Mouse (Mus musculus) limb, embryonic 14.5 days (tissue): ENCODE measurements at regions not wholly inside any gene's neighbourhood (a gene's known extent, or its start where the extent isn't known, plus 50 kb on each side); places are given as distances from the start of the nearest gene placed in this dataset.

Experiments used
- ATAC-seq: fragments of 200-750 bp; cut with Nextera tagmentation; 2 replicates; pipeline ENCODE4 v1.8.0; 2017; ENCODE audit warnings: low read depth, moderate number of reproducible peaks, moderate TSS enrichment; ENCODE audit not compliant: low FRiP score
- DNase-seq: peaks from one replicate; pipeline ENCODE4 v3.0.0-alpha.2; 2015; ENCODE audit warnings: low spot score
- H3K27ac ChIP-seq: fragments of 300-500 bp; sonication (generic); replicated peaks from 2 replicates; pipeline ENCODE4 v1.5.1; 2014; ENCODE audit warnings: low read depth, mild to moderate bottlenecking, low read length, moderate library complexity, mixed read lengths
- H3K27me3 ChIP-seq: fragments of 300-500 bp; sonication (generic); 2 replicates; pipeline ENCODE4 v1.6.1; 2014; ENCODE audit warnings: low read length, mixed read lengths; ENCODE audit not compliant: control insufficient read depth, insufficient read depth
- H3K36me3 ChIP-seq: fragments of 300-500 bp; sonication (generic); 2 replicates; pipeline ENCODE4 v1.6.1; 2014; ENCODE audit warnings: mild to moderate bottlenecking, low read length, moderate library complexity, mixed read lengths; ENCODE audit not compliant: control insufficient read depth, insufficient read depth
- H3K4me1 ChIP-seq: fragments of 300-500 bp; sonication (generic); 2 replicates; pipeline ENCODE4 v1.6.1; 2014; ENCODE audit warnings: antibody characterized with exemption, low read length, mixed read lengths; ENCODE audit not compliant: control insufficient read depth, insufficient read depth
- H3K4me2 ChIP-seq: fragments of 300-500 bp; sonication (generic); replicated peaks from 2 replicates; pipeline ENCODE4 v1.6.1; 2014; ENCODE audit warnings: low read depth, mild to moderate bottlenecking, low read length, moderate library complexity; ENCODE audit not compliant: severe bottlenecking
- H3K4me3 ChIP-seq: fragments of 300-500 bp; sonication (generic); replicated peaks from 2 replicates; pipeline ENCODE4 v1.5.1; 2014; ENCODE audit warnings: low read length
- H3K9ac ChIP-seq: fragments of 300-500 bp; sonication (generic); 2 replicates; pipeline ENCODE4 v1.6.1; 2014; ENCODE audit warnings: mild to moderate bottlenecking, low read depth, low read length, moderate library complexity; ENCODE audit not compliant: severe bottlenecking
- H3K9me3 ChIP-seq: fragments of 300-500 bp; sonication (generic); 2 replicates; pipeline ENCODE4 v1.6.1; 2016; ENCODE audit warnings: low read length; ENCODE audit not compliant: control insufficient read depth
- POLR2A ChIP-seq: fragments of 200-500 bp; IDR thresholded peaks from 2 replicates; pipeline ENCODE4 v1.8.0; 2012; ENCODE audit warnings: inconsistent platforms, mild to moderate bottlenecking, moderate library complexity, borderline replicate concordance; ENCODE audit not compliant: insufficient read depth, insufficient read length; ENCODE audit errors: extremely low read depth
- WGBS: fragments of 180-500 bp; shearing (Covaris S2); extraction: QIAGEN DNeasy Blood & Tissue Kit; methylation state at CpG from one replicate; pipeline ENCODE4 v1.1.7; 2014; 5-methylcytosine and 5-hydroxymethylcytosine counted together

- H3K27me3 ChIP-seq = no peaks in the 10 kb centered on the region
- H3K4me1 ChIP-seq = 0 out of 2 replicates have a peak, but pooled peaks cover under 1% of the 10 kb centered on the region
- H3K36me3 ChIP-seq = no peaks in the 10 kb centered on the region
- ATAC-seq = no peak
- H3K4me3 ChIP-seq = no peak overlapping the region
- no peak overlapping the region for H3K4me2 ChIP-seq
- H3K27ac ChIP-seq = no peak overlapping the region
- H3K9me3 ChIP-seq = no peaks in the 10 kb centered on the region
- WGBS = 95% methylated on average over 6 of the region's 6 CpGs
- no peak for DNase-seq
- TF ChIP-seq POLR2A = no peak
- H3K9ac ChIP-seq = no peak overlapping the region
Observed at GRCm38 (mm10) chr3:149261764-149262163, 271.4 kb upstream of the Adgrl2 start.

- H3K9me3 ChIP-seq = no peaks in the 10 kb centered on the region
- no peaks in the 10 kb centered on the region for H3K36me3 ChIP-seq
- H3K4me2 ChIP-seq = no peak overlapping the region
- ATAC-seq = no peak
- 0 out of 2 replicates have a peak, but pooled peaks cover 6% of the 10 kb centered on the region for H3K4me1 ChIP-seq
- no peak overlapping the region for H3K9ac ChIP-seq
- no peak for TF ChIP-seq POLR2A
- 94% methylated on average over 6 of the region's 6 CpGs for WGBS
- no peak for DNase-seq
- H3K4me3 ChIP-seq = no peak overlapping the region
- no peaks in the 10 kb centered on the region for H3K27me3 ChIP-seq
- no peak overlapping the region for H3K27ac ChIP-seq
Observed at GRCm38 (mm10) chr3:149258826-149259225, 268.5 kb upstream of the Adgrl2 start.

- H3K27ac ChIP-seq = no peak overlapping the region
- TF ChIP-seq POLR2A = no peak
- H3K4me2 ChIP-seq = no peak overlapping the region
- H3K9me3 ChIP-seq = no peaks in the 10 kb centered on the region
- H3K4me1 ChIP-seq = 0 out of 2 replicates have a peak, but pooled peaks cover 6% of the 10 kb centered on the region
- no peak overlapping the region for H3K4me3 ChIP-seq
- H3K36me3 ChIP-seq = no peaks in the 10 kb centered on the region
- WGBS = 47% methylated on average over 9 of the region's 9 CpGs
- no peak overlapping the region for H3K9ac ChIP-seq
- ATAC-seq (no peak), DNase-seq (no peak)
- no peaks in the 10 kb centered on the region for H3K27me3 ChIP-seq
Observed at GRCm38 (mm10) chr3:149256891-149257290, 266.5 kb upstream of the Adgrl2 start.

GRCm38 (mm10) chr3:149253080-149253479, 262.7 kb upstream of the Adgrl2 start:
- DNase-seq (peak; percentile 52), ATAC-seq (0 out of 2 replicates have a peak, but pooled peaks have one; percentile 37)
- no peak overlapping the region for H3K4me3 ChIP-seq
- H3K9me3 ChIP-seq = no peaks in the 10 kb centered on the region
- H3K4me2 ChIP-seq = no peak overlapping the region
- H3K4me1 ChIP-seq = 0 out of 2 replicates have a peak, but pooled peaks cover 6% of the 10 kb centered on the region
- no peaks in the 10 kb centered on the region for H3K36me3 ChIP-seq
- TF ChIP-seq POLR2A = no peak
- WGBS = 64% methylated on average over 6 of the region's 6 CpGs
- no peaks in the 10 kb centered on the region for H3K27me3 ChIP-seq
- H3K27ac ChIP-seq = no peak overlapping the region
- no peak overlapping the region for H3K9ac ChIP-seq

- Histone ChIP-seq H3K9me3 (no peaks in the 10 kb centered on the region), H3K36me3 (no peaks in the 10 kb centered on the region), H3K27ac (no peak overlapping the region), H3K27me3 (no peaks in the 10 kb centered on the region), H3K4me1 (peaks cover 9% of the 10 kb centered on the region; the same call in 1 of the 2 replicates), H3K9ac (no peak overlapping the region), H3K4me2 (no peak overlapping the region), H3K4me3 (no peak overlapping the region)
- TF ChIP-seq POLR2A = no peak
- ATAC-seq (no peak), DNase-seq (no peak)
- 69% methylated on average over 6 of the region's 6 CpGs for WGBS
Observed at GRCm38 (mm10) chr3:149252144-149252543, 261.8 kb upstream of the Adgrl2 start.

GRCm38 (mm10) chr3:149247626-149247987, 257.3 kb upstream of the Adgrl2 start:
- Histone ChIP-seq H3K4me3 (no peak overlapping the region), H3K27ac (no peak overlapping the region), H3K9ac (no peak overlapping the region), H3K9me3 (no peaks in the 10 kb centered on the region), H3K4me2 (0 out of 2 replicates have a peak overlapping the region, but pooled peaks have one; percentile 17), H3K36me3 (no peaks in the 10 kb centered on the region), H3K4me1 (peaks cover 6% of the 10 kb centered on the region; the same call in 1 of the 2 replicates), H3K27me3 (no peaks in the 10 kb centered on the region)
- no peak for ATAC-seq
- WGBS = 47% methylated on average over 6 of the region's 6 CpGs
- TF ChIP-seq POLR2A = no peak
- DNase-seq = no peak
